15 mouse cellular contexts compared by ENCODE assay signal in genomic region chr6:114187121-114187520, GRCm38 (mm10). TPM values are rescaled to one million over a fixed set of nuclear protein-coding genes. Genes with fewer than 3 reads are reported as not detected.
DNase-seq lines count a peak whose midpoint lies in the region; ATAC-seq lines count a peak whose summit lies in the region.
"Had no signal": no experiment of that assay in that cellular context is flagged by ENCODE, and none has a peak within 500 bp of the region (broad histone marks: within the 10 kb centered on the region; RNA-seq: fewer than 3 reads in every experiment).

No protein-coding gene starts in this region.

- no peak overlapping the region for H3K4me2 ChIP-seq in neural tube, embryonic 15.5 days
- H3K4me2 ChIP-seq in limb, embryonic 11.5 days (ENCODE audit: low read depth, severe bottlenecking) = no peak overlapping the region
- H3K4me2 ChIP-seq: embryonic facial prominence, embryonic 15.5 days; liver, embryonic 11.5 days had no signal

- no peak overlapping the region for H3K4me3 ChIP-seq in neural tube, embryonic 15.5 days (replicated peaks)
- H3K4me3 ChIP-seq in limb, embryonic 11.5 days (ENCODE audit: low read depth, low read length) = no peak overlapping the region
- H3K4me3 ChIP-seq: embryonic facial prominence, embryonic 15.5 days had no signal

- peak; percentile 46 for DNase-seq in heart, postnatal 4 days
- no peak for DNase-seq in heart, adult 8-10 months (ENCODE audit: low spot score)
- DNase-seq in neural tube, embryonic 10.5 days (ENCODE audit: extremely low spot score, low spot score) = peak; percentile 28
- peak; percentile 18 for DNase-seq in adipocyte (ENCODE audit: low spot score)
- peak; percentile 72 for DNase-seq in limb, embryonic 11.5 days (ENCODE audit: low spot score)
- no peak for DNase-seq in left cerebral cortex, postnatal 10 days (ENCODE audit: extremely low spot score in 1 of 2, low spot score in 2 of 2)
- no peak for DNase-seq in left cerebral cortex, postnatal 14 days (ENCODE audit: low spot score in 2 of 2)
- DNase-seq: cerebellum, adult 8-10 months; forebrain, postnatal 0 days; heart, postnatal 36 days; kidney, adult 9 months; thymus, postnatal 25 days had no signal

- ATAC-seq in neural tube, embryonic 15.5 days (ENCODE audit: low FRiP score) = no peak
- ATAC-seq in limb, embryonic 11.5 days (ENCODE audit: insufficient number of reproducible peaks, low FRiP score, low TSS enrichment, low read depth) = no peak
- ATAC-seq: forebrain, postnatal 0 days had no signal

- no peaks in the 10 kb centered on the region for H3K36me3 ChIP-seq in neural tube, embryonic 15.5 days
- no peaks in the 10 kb centered on the region for H3K36me3 ChIP-seq in limb, embryonic 11.5 days (ENCODE audit: control insufficient read depth, insufficient read depth, low read length)
- H3K36me3 ChIP-seq: embryonic facial prominence, embryonic 15.5 days had no signal

- H3K9ac ChIP-seq in neural tube, embryonic 15.5 days (replicated peaks) = no peak overlapping the region
- H3K9ac ChIP-seq in limb, embryonic 11.5 days (ENCODE audit: low read length) = no peak overlapping the region
- H3K9ac ChIP-seq: embryonic facial prominence, embryonic 15.5 days; forebrain, postnatal 0 days had no signal

- peaks cover 34% of the 10 kb centered on the region for H3K27me3 ChIP-seq in neural tube, embryonic 15.5 days (replicated peaks)
- no peaks in the 10 kb centered on the region for H3K27me3 ChIP-seq in limb, embryonic 11.5 days (ENCODE audit: control insufficient read depth, insufficient read depth, low read length)
- H3K27me3 ChIP-seq: embryonic facial prominence, embryonic 15.5 days had no signal

- H3K4me1 ChIP-seq in neural tube, embryonic 15.5 days = peaks cover 12% of the 10 kb centered on the region
- H3K4me1 ChIP-seq in limb, embryonic 11.5 days (ENCODE audit: control insufficient read depth, insufficient read depth, low read length) = no peaks in the 10 kb centered on the region
- H3K4me1 ChIP-seq: embryonic facial prominence, embryonic 15.5 days had no signal

- H3K27ac ChIP-seq in neural tube, embryonic 15.5 days (replicated peaks) = no peak overlapping the region
- no peak overlapping the region for H3K27ac ChIP-seq in limb, embryonic 11.5 days (replicated peaks; ENCODE audit: low read depth, low read length)
- H3K27ac ChIP-seq: embryonic facial prominence, embryonic 15.5 days had no signal

- intact Hi-C loops in left cerebral cortex, postnatal 10 days (cut with DNase I) = no loop called here
- intact Hi-C loops in left cerebral cortex, postnatal 14 days (cut with DNase I) = no loop called here

- H3K9me3 ChIP-seq in neural tube, embryonic 15.5 days (replicated peaks) = no peaks in the 10 kb centered on the region
- no peaks in the 10 kb centered on the region for H3K9me3 ChIP-seq in limb, embryonic 11.5 days (ENCODE audit: control insufficient read depth, low read length)
- H3K9me3 ChIP-seq: embryonic facial prominence, embryonic 15.5 days had no signal

- WGBS in neural tube, embryonic 15.5 days = 56% methylated on average over 4 of the region's 4 CpGs
- WGBS in limb, embryonic 11.5 days = 51% methylated on average over 4 of the region's 4 CpGs

RNA-seq across cellular contexts. Expression of gene Slc6a11, which starts 56.1 kb away (rescaled TPM):
- under 1 TPM in 1 of 2 experiments, not detected in 1; 0.07 TPM for total RNA-seq in heart, postnatal 4 days (2021)
- total RNA-seq in heart, adult 8-10 months (2022) = not detected
- 104 and 111 TPM in 2 replicates for polyA plus RNA-seq in neural tube, embryonic 15.5 days (2015; fragmentation: Nextera tagmentation; extraction: Ambion mirVana)
- polyA plus RNA-seq in limb, embryonic 11.5 days (2014; fragmentation: Nextera tagmentation; extraction: Ambion mirVana) = 0.08 TPM in 1 of 2 replicates, not detected in the other
- total RNA-seq in left cerebral cortex, postnatal 10 days (2021) = 100 to 1,000 TPM; 150 to 163 TPM
- 100 to 1,000 TPM; 104 to 112 TPM for total RNA-seq in left cerebral cortex, postnatal 14 days (2021)
- total RNA-seq: heart, postnatal 36 days had no signal
- polyA plus RNA-seq: liver, embryonic 11.5 days had no signal

Comparison
In these comparisons a context has a peak if more than half of its experiments do, and no peak if none do; other contexts are left out.
1. DNase-seq: peak in heart, postnatal 4 days (single experiment), neural tube, embryonic 10.5 days (single experiment), adipocyte (single experiment) and limb, embryonic 11.5 days (single experiment); none in heart, adult 8-10 months (single experiment), left cerebral cortex, postnatal 10 days (0 of 2) and left cerebral cortex, postnatal 14 days (0 of 2).
2. RNA of gene Slc6a11, which starts 56.1 kb away (total RNA-seq): 150 to 163 TPM in left cerebral cortex, postnatal 10 days and 104 to 112 TPM in left cerebral cortex, postnatal 14 days; 0.07 TPM in heart, postnatal 4 days and not detected in heart, adult 8-10 months; every median in the first group is over 10 times any median in the second.